Mouse (Mus musculus): Measurements from ENCODE around the gene Pikfyve. TPM values are rescaled to one million over a fixed set of nuclear protein-coding genes. Genes with fewer than 3 reads are reported as not detected.

Pikfyve gene
- polyA plus RNA-seq, 2 experiments = 9.1 to 15.8 TPM

DNA sequence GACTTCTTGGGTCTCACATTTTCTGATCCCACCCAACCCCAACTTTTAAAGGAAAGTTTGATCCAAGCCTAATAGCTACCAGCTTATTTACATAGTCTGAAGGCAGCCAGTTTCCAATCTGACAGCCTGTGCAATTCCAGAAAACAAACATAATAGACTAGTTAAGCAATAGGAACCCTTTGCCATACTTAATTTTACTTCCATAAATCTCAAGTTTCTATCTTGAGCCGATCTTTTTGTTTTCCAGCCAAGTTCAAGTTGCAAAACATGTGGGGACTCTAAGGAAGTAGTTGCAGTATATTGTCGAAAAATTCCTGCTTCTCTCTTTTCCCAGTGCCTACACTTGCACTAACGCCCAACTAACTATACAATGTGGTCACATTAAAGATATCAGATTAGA lies 9.0 kb upstream of the Pikfyve start:
- DNase-seq (ENCODE audit: low spot score) (no peak), ATAC-seq (ENCODE audit: low FRiP score, low read depth) (no peak)
- TF ChIP-seq POLR2A (IDR thresholded peaks at IDR 0.05; ENCODE audit: borderline replicate concordance, extremely low read depth, insufficient read depth, insufficient read length) = no peak
- no peaks in the 10 kb centered on the region for H3K9me3 ChIP-seq (ENCODE audit: control insufficient read depth, low read length)
- peaks cover 16% of the 10 kb centered on the region for H3K36me3 ChIP-seq (ENCODE audit: control insufficient read depth, insufficient read depth, low read length)
- H3K27ac ChIP-seq (replicated peaks; ENCODE audit: low read depth, low read length) = 0 out of 2 replicates have a peak overlapping the region, but pooled peaks have one; percentile 96
- peaks cover 9% of the 10 kb centered on the region; the same call in 1 of the 2 replicates for H3K4me1 ChIP-seq (ENCODE audit: control insufficient read depth, insufficient read depth, low read length)
- no peaks in the 10 kb centered on the region for H3K27me3 ChIP-seq (ENCODE audit: control insufficient read depth, insufficient read depth, low read length)
- H3K4me2 ChIP-seq (replicated peaks; ENCODE audit: low read depth, low read length, severe bottlenecking) = peak overlapping the region; percentile 58
- H3K4me3 ChIP-seq (replicated peaks; ENCODE audit: low read length) = peak overlapping the region; percentile 74
- 26% methylated on average over 3 of the region's 3 CpGs for WGBS
- peak overlapping the region; percentile 67; the same call in 1 of the 2 replicates for H3K9ac ChIP-seq (ENCODE audit: low read depth, low read length, severe bottlenecking)

DNA sequence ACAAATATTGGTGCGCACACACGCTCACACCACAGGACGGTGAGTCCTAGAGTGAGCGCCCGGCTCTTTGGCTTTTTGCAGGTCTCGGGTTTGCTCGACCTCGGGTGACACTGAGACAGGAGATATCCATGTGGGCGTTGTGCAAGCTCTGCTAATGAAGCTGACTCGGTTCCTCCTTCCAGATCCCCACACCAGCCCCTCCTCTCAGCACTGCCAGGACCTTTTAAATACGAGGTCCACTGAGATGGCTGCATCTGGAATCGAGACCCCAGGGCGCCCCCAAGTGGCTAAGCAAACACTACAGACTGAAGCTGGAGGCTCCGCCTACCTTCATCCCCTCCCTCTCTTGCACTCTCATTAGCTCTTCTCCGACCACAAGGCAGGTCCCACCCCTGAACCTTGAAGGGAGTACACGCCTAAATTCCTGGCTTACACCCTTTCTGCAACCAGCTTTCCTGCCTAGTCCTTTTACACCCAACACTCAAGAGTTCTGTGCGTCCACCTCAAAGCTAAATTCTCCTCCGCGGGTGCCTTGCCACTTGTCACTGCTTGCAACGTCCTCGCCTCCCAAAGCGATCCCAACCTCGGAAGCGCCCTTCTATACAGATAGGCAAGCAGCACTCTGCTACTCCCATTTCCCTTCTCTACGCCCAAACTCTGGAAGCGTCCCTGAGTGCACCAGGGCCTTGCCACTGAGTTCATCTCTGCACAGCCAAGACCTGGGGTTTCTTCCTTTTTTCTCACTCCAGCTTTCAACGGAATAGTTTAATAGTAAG lies 8.2 kb upstream of the Pikfyve start:
- Histone ChIP-seq H3K4me3 (replicated peaks; ENCODE audit: low read length) (peak overlapping the region; percentile 74), H3K4me2 (replicated peaks; ENCODE audit: low read depth, low read length, severe bottlenecking) (peak overlapping the region; percentile 58), H3K9ac (ENCODE audit: low read depth, low read length, severe bottlenecking) (peak overlapping the region; percentile 67), H3K27ac (replicated peaks; ENCODE audit: low read depth, low read length) (peak overlapping the region; percentile 96), H3K9me3 (ENCODE audit: control insufficient read depth, low read length) (no peaks in the 10 kb centered on the region), H3K27me3 (ENCODE audit: control insufficient read depth, insufficient read depth, low read length) (no peaks in the 10 kb centered on the region), H3K4me1 (ENCODE audit: control insufficient read depth, insufficient read depth, low read length) (peaks cover 9% of the 10 kb centered on the region; the same call in 1 of the 2 replicates), H3K36me3 (ENCODE audit: control insufficient read depth, insufficient read depth, low read length) (peaks cover 10% of the 10 kb centered on the region)
- WGBS = 5% methylated on average over 27 of the region's 27 CpGs
- peak; percentile 52; the same call in 1 of the 2 replicates for TF ChIP-seq POLR2A (IDR thresholded peaks at IDR 0.05; ENCODE audit: borderline replicate concordance, extremely low read depth, insufficient read depth, insufficient read length)
- ATAC-seq (ENCODE audit: low FRiP score, low read depth) (peak; percentile 81), DNase-seq (ENCODE audit: low spot score) (peak; percentile 95)

DNA sequence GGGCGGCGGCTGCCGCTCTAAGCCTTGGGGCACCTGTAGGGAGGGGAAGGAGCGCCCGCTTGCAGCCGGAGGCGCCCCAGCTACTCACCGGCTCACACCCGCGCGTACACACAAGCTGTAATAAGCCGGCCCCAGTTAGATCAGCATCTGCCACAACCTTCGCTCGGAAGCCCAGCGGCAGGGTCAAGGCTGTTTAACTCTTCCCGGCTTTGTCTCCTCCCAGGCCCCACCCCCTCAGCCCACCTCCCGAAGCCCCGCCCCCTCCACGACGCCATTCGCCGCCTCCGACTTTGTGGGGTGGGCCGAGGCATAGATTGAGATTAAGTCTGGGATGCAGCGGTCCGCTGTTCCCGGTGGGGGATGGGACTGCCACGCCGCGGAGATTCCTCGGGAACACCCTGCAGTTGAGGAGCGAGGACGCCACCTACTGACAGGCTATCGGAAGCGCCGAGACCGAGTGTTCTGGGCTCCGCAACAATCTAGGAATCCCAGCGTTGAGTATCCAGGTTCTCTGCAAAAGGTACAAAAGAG lies 7.5 kb upstream of the Pikfyve start:
- Histone ChIP-seq H3K9me3 (ENCODE audit: control insufficient read depth, low read length) (no peaks in the 10 kb centered on the region), H3K27ac (replicated peaks; ENCODE audit: low read depth, low read length) (peak overlapping the region; percentile 96), H3K27me3 (ENCODE audit: control insufficient read depth, insufficient read depth, low read length) (no peaks in the 10 kb centered on the region), H3K9ac (ENCODE audit: low read depth, low read length, severe bottlenecking) (peak overlapping the region; percentile 67), H3K36me3 (ENCODE audit: control insufficient read depth, insufficient read depth, low read length) (peaks cover 7% of the 10 kb centered on the region), H3K4me2 (replicated peaks; ENCODE audit: low read depth, low read length, severe bottlenecking) (peak overlapping the region; percentile 58), H3K4me3 (replicated peaks; ENCODE audit: low read length) (peak overlapping the region; percentile 74), H3K4me1 (ENCODE audit: control insufficient read depth, insufficient read depth, low read length) (peaks cover 9% of the 10 kb centered on the region; the same call in 1 of the 2 replicates)
- WGBS = 1% methylated on average over 28 of the region's 39 CpGs
- TF ChIP-seq POLR2A (IDR thresholded peaks at IDR 0.05; ENCODE audit: borderline replicate concordance, extremely low read depth, insufficient read depth, insufficient read length) = no peak
- DNase-seq (ENCODE audit: low spot score) = peak; percentile 97
- ATAC-seq (ENCODE audit: low FRiP score, low read depth) = peak; percentile 91

DNA sequence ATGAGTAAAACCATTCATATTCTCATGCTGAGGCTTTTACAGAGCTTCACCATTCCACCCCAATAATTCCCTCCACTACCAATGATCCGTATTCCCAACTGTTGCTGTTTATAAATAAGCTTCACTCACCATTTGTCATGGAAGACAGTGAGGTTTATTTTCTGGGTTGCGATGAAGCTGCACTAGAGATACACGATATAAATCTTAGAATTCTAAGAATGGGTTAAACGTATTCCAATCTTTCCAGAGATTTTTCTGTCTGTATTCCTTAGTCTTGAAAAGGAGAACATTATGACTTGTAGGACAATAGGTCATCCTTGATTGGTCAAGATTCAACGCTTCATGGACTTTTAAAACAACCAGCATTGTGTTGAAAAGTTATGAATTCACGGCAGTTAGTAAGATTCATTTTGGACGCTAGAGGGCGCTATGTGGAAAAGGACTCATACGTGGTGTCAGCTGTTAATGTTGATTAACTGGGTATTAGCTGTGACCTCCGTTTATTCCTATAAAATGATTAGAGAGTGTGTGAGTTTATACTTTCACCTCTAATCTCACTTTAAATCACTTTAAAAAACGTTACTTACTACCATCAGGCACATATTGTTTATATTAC lies 6.7 kb upstream of the Pikfyve start:
- peak overlapping the region; percentile 96 for H3K27ac ChIP-seq (replicated peaks; ENCODE audit: low read depth, low read length)
- H3K4me1 ChIP-seq (ENCODE audit: control insufficient read depth, insufficient read depth, low read length) = peaks cover 9% of the 10 kb centered on the region; the same call in 1 of the 2 replicates
- no peaks in the 10 kb centered on the region for H3K9me3 ChIP-seq (ENCODE audit: control insufficient read depth, low read length)
- peaks cover 2% of the 10 kb centered on the region for H3K36me3 ChIP-seq (ENCODE audit: control insufficient read depth, insufficient read depth, low read length)
- H3K4me2 ChIP-seq (replicated peaks; ENCODE audit: low read depth, low read length, severe bottlenecking) = peak overlapping the region; percentile 58
- DNase-seq (ENCODE audit: low spot score) (peak; percentile 83), ATAC-seq (ENCODE audit: low FRiP score, low read depth) (no peak)
- no peaks in the 10 kb centered on the region for H3K27me3 ChIP-seq (ENCODE audit: control insufficient read depth, insufficient read depth, low read length)
- H3K4me3 ChIP-seq (replicated peaks; ENCODE audit: low read length) = peak overlapping the region; percentile 74
- peak overlapping the region; percentile 67 for H3K9ac ChIP-seq (ENCODE audit: low read depth, low read length, severe bottlenecking)
- TF ChIP-seq POLR2A (IDR thresholded peaks at IDR 0.05; ENCODE audit: borderline replicate concordance, extremely low read depth, insufficient read depth, insufficient read length) = no peak
- 6% methylated on average over 11 of the region's 11 CpGs for WGBS

DNA sequence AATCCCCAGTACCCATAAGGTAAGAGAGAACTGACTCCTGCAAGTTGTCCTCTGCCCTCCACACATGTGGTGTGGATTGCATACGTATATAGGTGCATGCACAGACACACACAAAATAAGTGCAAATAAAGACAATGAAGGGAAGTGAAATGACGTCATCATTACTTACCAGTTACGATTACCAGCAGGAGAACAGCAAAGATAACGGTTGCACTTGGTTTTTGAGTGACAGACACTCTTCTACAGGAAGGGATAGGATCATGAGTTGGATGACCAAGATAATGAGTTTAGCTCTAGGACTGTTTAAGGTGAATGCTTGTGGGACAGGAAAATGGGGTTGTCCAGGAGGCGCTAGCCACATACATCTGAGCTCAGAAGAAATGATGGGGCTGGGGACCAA lies 5.0 kb upstream of the Pikfyve start:
- ATAC-seq (ENCODE audit: low FRiP score, low read depth) = no peak
- WGBS = 82% methylated on average over 5 of the region's 5 CpGs
- Histone ChIP-seq H3K36me3 (ENCODE audit: control insufficient read depth, insufficient read depth, low read length) (no peaks in the 10 kb centered on the region), H3K27ac (replicated peaks; ENCODE audit: low read depth, low read length) (no peak overlapping the region), H3K4me2 (replicated peaks; ENCODE audit: low read depth, low read length, severe bottlenecking) (no peak overlapping the region), H3K9ac (ENCODE audit: low read depth, low read length, severe bottlenecking) (no peak overlapping the region), H3K4me3 (replicated peaks; ENCODE audit: low read length) (no peak overlapping the region), H3K4me1 (ENCODE audit: control insufficient read depth, insufficient read depth, low read length) (peaks cover 6% of the 10 kb centered on the region; the same call in 1 of the 2 replicates), H3K9me3 (ENCODE audit: control insufficient read depth, low read length) (no peaks in the 10 kb centered on the region), H3K27me3 (ENCODE audit: control insufficient read depth, insufficient read depth, low read length) (no peaks in the 10 kb centered on the region)
- no peak for DNase-seq (ENCODE audit: low spot score)
- TF ChIP-seq POLR2A (IDR thresholded peaks at IDR 0.05; ENCODE audit: borderline replicate concordance, extremely low read depth, insufficient read depth, insufficient read length) = no peak
